Mouse (Mus musculus): ENCODE measurements at regions not wholly inside any gene's neighbourhood (a gene's known extent, or its start where the extent isn't known, plus 50 kb on each side); places are given as distances from the start of the nearest gene placed in this dataset.
A peak's percentile ranks its signal among the peaks of the same experiment; 100 is the strongest.

DNA sequence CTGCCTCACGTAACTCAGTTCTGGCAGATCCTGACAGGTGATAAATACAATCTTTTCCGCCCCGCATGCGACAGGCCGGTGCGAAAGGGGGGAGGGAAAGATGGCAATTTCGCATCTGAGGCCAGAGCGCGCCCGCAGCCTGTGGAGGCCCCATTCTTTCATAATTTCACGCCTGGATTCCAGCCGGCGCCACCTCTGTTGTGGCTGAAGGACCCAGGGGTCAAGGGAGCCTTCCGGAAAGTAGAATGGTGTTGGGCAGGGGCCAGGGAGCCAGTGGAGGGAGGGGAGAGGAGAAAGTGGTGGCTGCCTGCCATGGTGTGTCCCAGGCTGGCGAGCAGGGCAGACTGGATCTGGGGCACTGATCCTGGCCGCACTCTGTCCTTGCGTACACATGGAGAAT lies 224.5 kb downstream of the Gm26897 start:
- peak; percentile 62 for DNase-seq

DNA sequence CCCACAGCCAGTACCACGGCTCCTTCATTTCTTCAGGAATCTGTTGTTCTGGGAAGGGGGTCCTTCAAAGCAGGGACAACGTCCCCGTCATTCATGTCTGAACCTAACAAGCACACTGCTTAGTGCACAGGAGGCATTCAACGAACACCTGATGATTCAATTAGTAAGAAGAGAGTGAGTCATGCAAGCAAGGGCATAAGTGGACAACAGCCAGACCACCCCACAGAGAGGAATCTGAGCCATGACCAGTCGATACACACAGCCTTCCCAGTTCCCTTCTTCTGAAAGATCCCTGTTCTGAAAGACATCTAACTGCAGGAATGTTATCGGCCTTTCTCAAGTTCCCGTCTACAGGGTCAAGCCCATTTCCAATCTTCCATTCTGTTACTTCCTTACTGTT lies 231.6 kb downstream of the Gm26897 start:
- DNase-seq = no peak

DNA sequence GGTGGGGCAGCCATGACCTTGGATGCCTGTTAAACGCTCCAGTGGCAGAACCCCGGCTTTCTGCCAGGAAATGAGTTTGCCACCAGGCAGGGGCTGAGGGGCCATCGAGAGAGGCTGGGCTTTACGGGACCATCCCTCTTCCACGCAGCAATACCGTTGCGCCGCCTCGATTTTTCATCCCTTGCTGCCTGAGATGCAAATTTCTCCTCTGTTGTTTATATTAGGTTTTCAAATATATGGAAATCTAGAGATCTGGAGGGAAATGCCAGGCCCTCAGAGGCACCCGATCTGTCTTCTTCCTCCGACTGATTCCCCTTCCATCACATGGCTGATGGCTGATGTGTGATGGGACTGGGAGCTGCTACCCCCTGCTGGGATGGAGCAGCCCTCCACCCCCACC lies 234.4 kb downstream of the Gm26897 start:
- no peak for DNase-seq

GRCm38 (mm10) chr5:111968701-111969100 lies 235.0 kb downstream of the Gm26897 start:
- no peak for DNase-seq

DNA sequence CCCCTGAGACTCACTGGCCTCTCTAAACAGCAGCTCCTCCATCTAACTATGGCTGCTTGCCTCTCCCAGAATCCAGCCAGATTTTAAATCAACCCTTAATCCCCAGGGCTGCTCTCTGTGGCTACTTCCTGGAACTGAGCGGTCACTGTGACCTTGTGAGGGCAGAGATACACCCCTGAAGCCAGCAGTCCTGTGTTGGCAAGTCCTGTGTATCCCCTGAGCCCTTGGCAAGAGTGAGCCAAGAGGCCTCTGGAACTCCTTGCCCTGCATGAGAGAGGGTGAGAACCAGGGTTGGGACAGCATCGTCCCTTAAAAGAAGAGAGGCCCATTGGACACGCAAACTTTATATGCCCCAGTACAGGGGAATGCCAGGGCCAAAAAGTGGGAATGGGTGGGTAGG lies 237.5 kb downstream of the Gm26897 start:
- no peak for DNase-seq

DNA sequence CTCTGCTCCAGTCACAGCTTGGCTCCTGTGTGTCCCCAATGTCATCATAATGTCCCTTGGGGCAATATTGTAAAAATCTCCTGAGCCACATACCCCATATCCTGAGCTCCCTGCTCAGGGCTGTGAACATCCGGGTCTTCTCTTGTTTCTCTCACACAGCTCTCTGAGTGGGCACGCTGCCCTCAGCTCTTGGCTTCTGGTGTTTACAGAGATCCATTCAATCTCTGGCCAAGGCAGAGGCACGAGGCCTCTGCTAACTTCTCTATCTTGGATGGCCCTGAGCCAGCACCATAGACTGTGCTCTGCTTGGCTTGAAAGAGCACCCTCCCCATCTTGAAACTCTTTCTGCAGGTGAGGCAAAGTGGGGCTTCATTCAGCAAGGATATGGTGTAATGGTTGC lies 238.2 kb downstream of the Gm26897 start:
- no peak for DNase-seq

GRCm38 (mm10) chr5:111975686-111976085 lies 242.0 kb downstream of the Gm26897 start:
- no peak for DNase-seq

DNA sequence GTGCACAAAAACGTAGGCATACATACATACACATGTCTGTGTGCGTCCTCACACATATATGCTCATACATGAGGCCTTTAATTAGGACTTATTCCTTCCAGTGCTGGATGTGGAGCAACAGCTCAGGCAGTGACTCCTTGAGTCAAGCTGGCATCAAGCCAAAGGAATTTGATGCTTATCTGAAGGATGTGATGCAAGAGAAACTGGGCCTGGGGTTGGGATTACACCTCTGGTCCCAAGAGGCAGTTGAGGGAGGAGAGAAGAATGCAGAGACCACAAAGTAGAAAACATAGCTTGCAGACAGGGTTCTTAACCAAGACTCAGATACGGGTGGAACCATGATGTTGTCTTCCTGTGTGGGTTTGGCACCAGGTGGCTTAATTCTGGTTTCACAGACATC lies 245.9 kb downstream of the Gm26897 start:
- no peak for DNase-seq

DNA sequence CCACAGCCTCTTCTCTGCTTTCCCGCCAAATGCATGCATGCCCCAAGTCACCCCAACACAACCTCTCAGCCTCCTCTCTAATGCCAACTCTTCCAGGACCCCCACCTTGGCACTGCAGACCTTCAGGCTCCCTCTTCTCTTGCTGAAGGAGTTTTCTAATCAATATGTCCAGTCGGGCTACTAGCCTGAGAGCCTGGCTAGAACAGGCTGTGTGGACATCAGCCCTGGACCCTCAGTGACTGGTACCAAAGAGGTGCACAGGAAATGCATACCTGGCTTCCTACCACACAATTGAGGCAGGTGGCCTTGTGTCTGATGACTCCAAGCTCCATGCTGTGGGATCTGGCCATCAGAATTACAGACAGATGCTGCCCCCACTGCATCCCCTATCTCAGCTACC lies 248.4 kb downstream of the Gm26897 start:
- DNase-seq = no peak

- no peak for DNase-seq
These were observed 252.3 kb downstream of the Gm26897 start for GRCm38 (mm10) chr5:111985997-111986396.

DNA sequence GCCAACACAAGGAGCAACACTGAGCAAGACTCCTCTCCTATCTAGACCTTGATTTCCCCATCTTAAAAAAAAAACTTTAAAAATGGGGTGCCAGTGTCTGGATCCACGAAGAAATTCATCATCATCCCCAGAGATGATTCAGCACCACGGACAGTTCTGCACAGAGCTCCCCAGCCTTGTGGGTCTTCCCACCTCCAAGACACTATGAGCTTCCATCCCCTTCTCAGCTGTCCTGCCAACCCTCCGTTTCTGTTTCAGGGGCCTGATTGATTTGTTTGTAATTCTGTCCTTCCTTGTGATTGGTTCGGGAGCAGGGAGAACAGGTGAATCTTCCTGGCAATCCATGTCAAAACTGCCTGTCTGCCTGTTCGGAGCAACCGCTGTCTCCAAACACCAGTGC lies 253.3 kb downstream of the Gm26897 start:
- no peak for DNase-seq

DNA sequence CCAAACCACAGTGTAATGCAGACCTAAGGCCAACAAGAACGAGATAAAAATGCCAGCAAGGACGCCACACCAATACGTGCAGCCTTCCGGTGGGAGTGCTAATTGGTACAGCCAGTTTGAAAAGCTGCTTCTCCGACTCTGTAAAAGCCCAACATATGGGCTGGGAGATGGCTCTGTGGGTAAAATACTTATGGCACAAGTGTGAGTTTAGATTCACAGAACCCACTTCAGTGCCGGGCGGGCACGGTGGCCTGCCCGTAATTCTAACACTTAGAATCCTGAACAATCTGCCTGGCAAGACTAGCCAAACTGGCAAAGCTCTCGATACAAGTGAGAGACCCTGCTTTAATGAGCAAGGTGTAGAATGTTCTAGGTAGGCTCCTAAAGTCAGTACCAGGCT lies 258.1 kb downstream of the Gm26897 start:
- no peak for DNase-seq

DNA sequence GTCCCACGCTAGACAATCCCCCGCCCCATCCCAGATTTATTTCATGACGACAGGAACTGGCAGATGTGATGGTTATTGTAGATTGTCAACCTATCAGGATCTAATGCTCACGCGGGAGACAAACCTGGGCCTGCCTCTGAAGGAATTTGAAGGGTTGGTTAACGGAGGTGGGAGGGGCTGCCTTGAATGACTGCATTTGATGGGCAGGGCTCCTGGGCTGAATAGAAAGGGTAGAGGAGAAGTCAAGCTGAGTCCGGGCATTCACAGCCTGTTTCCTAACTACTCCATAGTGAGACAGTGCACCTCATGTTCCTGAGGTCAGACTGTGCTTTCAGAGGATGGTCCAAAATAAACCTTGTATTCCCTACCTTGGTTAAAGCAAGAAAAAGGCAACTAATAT lies 259.1 kb downstream of the Cryba4 start:
- no peak for DNase-seq

- DNase-seq = no peak
These were observed 258.4 kb downstream of the Cryba4 start for GRCm38 (mm10) chr5:111993930-111994329.

DNA sequence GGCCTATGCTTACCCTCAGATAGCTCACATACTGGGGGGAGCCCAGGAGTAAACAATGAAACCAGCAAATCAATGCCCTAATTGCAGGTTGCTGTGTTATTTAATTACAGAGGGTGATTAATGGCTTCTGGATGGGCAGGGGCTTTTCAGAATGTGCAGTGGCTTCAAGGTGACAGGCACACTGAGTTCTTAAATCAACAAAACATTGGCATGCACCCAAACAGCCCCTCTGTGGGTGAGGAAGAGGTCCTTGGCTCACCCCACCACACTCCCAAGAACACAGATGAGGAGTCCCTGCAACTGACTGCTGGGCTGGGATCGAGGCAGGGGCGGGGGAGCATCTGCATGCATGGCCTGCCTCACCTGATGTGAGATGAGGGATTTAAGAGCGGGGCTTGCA lies 255.5 kb downstream of the Cryba4 start:
- no peak for DNase-seq

GRCm38 (mm10) chr5:112001742-112002701 lies 250.3 kb downstream of the Cryba4 start:
- DNase-seq = peak; percentile 9

DNA sequence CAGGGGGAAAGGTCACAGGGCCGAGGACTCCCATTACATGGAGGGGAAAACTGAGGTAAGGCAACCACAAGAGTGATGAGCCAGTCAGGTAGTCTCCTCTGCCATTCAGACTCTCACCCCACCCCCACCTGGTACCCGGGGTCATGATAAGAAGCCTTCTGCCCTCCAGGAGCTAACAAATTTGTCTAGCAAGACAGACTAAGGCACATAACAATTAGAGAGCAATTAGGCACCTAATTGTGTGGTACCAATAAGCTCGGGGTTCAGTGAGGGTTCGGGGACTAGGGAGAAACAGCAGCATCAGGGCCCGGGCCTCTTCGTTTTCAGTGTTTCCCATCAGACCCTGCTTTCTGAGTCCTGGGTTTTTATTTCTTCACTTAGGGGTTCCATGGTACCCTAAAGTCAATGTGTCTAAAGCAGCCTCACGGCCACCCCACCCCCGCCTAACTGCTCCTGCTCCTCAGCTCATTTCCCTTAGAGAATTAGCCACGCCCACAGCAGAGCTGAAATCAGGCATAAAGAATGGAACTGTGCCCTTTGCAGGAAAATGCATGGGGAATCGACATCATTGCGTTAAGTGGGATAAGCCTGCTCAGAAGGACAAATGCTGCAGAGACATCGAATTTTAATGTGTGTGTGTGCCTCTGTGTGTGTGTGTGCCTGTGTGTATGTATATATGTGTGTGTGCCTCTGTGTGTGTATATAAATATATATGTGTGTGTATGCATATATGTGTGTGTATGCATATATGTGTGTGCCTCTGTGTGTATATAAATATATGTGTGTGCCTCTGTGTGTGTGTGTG lies 249.3 kb downstream of the Cryba4 start:
- no peak for DNase-seq

DNA sequence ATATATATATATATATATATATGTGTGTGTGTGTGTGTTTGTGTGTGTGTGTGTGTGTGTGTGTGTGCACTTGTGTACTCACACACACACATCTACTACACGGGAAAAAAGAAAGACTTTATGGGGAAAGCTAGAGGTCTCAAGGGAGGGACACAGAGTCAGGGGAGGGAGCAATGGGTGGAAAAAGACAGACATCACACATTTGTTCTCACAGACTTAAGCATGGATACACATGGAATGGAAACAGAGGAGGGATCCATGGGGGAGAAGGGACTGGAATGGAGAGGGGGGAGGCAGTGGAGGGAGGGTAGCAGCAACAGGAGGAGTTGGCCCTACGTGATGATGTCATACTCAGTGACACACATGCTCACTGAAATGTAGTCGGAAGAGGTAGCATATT lies 248.3 kb downstream of the Cryba4 start:
- DNase-seq = no peak

GRCm38 (mm10) chr5:112012505-112013164 lies 239.7 kb downstream of the Cryba4 start:
- DNase-seq = no peak

DNA sequence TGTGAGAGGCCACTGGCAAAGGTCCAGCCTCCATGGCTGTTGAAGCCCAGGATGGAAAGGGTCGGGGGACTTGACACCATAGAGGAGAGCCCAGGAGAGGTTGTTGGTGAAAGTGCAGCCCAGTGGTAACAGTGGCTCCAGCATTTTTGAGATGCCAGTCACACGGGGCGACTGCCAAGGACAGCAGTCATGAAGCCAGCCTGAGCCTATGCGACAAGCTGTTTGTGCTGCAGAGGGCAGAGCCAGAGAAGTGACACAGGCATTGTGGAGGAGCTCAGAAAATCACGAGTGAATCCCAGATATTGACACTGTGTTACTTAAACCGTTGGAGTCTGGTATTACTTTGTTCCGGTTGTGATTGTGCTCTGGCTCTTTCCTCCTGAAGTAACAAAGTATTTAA lies 233.4 kb downstream of the Cryba4 start:
- DNase-seq = no peak

DNA sequence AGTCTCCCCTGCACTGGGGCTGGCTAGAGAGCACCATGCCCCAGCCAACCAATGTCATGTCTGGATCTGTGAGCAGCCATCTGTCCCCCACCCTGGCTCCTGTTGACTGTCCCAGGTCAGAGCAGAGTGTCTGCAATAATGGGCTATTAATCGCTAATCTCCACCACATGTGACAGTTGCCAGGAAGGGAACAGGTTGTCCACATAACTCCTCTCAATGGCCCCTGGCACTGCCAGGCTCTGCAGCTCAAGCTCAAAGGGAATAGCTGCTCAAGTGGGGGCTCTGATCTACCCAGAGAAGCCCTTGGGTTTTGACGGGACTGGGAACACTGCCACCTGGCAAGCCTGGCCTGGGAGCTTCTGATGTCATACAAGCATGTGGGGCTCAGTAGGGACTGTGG lies 231.4 kb downstream of the Cryba4 start:
- no peak for DNase-seq

- DNase-seq = no peak
These were observed 222.4 kb downstream of the Cryba4 start for GRCm38 (mm10) chr5:112029955-112030354.

DNA sequence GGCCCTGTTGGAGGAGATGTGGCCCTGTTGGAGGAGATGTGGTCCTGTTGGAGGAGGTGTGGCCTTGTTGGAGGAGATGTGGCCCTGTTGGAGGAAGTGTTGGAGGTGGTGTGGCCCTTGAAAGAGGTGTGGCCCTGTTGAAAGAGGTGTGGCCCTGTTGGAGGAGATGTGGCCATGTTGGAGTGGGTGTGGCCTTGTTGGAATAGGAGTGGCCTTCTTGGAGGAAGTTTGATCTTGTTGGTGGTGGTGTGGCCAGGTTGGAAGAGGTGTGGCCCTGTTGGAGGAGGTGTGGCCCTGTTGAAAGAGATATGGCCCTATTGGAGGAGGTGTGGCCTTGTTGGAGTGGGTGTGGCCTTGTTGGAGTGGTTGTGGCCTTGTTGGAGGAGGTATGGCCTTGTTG lies 220.3 kb downstream of the Cryba4 start:
- DNase-seq = no peak

DNA sequence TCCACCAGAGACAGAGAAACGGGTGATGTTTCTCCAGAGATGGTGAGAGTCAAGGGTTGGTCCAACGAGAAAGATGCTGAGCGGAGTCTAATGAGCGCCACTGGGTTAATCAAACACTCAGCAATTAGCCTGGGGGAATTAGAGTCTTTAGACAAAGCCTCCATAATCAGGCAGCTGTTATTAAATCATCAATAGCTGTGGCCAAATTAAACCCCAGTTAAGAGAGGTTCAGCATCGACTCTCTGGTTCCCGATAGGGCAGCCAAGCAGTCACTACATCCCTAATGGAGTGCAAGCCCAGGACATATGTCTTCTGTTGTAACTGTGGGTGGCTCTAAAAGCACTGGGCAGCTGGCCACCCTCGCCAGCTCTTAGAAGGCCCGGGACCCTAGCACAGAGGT lies 216.9 kb downstream of the Cryba4 start:
- no peak for DNase-seq

Data from kidney, adult 11 months (tissue).